8 mouse cellular contexts compared by ENCODE assay signal in genomic region chr2:168128211-168128859, GRCm38 (mm10). TPM values are rescaled to one million over a fixed set of nuclear protein-coding genes. Genes with fewer than 3 reads are reported as not detected.
DNase-seq lines count a peak whose midpoint lies in the region; ATAC-seq lines count a peak whose summit lies in the region.

No protein-coding gene starts in this region.

- H3K9me3 ChIP-seq in hindbrain, embryonic 15.5 days, result no peaks in the 10 kb centered on the region

- H3K4me1 ChIP-seq in hindbrain, embryonic 15.5 days (replicated peaks), result 0 out of 2 replicates have a peak, but pooled peaks cover 4% of the 10 kb centered on the region

- WGBS in hindbrain, embryonic 15.5 days, result 30% methylated on average over 13 of the region's 14 CpGs

- H3K4me3 ChIP-seq in hindbrain, embryonic 15.5 days, result no peak overlapping the region

- ATAC-seq in hindbrain, embryonic 15.5 days (ENCODE audit: low FRiP score, low read depth), result peak; percentile 82; the same call in 1 of the 2 replicates

- no peaks in the 10 kb centered on the region for H3K27me3 ChIP-seq in hindbrain, embryonic 15.5 days

- no peak overlapping the region for H3K9ac ChIP-seq in hindbrain, embryonic 15.5 days

- DNase-seq in NIH3T3 (ENCODE audit: low read depth), result peak; percentile 86
- peak; percentile 75 to 83 for DNase-seq in cerebellum, postnatal 25 days
- peak; percentile 79 to 89 for DNase-seq in frontal cortex, postnatal 36 days (ENCODE audit: low spot score in 2 of 2)
- peak; percentile 73 to 80 for DNase-seq in layer of hippocampus, postnatal 36 days
- peak; percentile 92 for DNase-seq in lung, postnatal 25 days (ENCODE audit: low spot score)
- peak; percentile 92 for DNase-seq in retina, postnatal 7 days (ENCODE audit: low read depth, low spot score)
- DNase-seq in urinary bladder, adult 18-20 months (ENCODE audit: low spot score in 2 of 2), result peak; percentile 68 to 70

- H3K36me3 ChIP-seq in hindbrain, embryonic 15.5 days, result no peaks in the 10 kb centered on the region

- no peak overlapping the region; the same call in 1 of the 2 replicates for H3K27ac ChIP-seq in hindbrain, embryonic 15.5 days (replicated peaks)

- H3K4me2 ChIP-seq in hindbrain, embryonic 15.5 days, result no peak overlapping the region

RNA-seq across cellular contexts. Expression of gene Pard6b, which starts 47.5 kb away (rescaled TPM):
- 5.8 and 7.2 TPM in 2 replicates for polyA plus RNA-seq in hindbrain, embryonic 15.5 days (2015; fragmentation: Nextera tagmentation; extraction: Ambion mirVana)
- total RNA-seq in layer of hippocampus, postnatal 36 days (2021), result 1 to 10 TPM; 4.1 to 4.3 TPM
